Mouse (Mus musculus) ovary, adult 10 weeks (tissue): Measurements from ENCODE around the gene Pagr1a. TPM values are rescaled to one million over a fixed set of nuclear protein-coding genes. Genes with fewer than 3 reads are reported as not detected.

Experiments
- polyA plus RNA-seq: library from polyadenylated mRNA; stranded (reverse); fragments of 350-450 nt; fragmentation: Illumina TruSeq; extraction: RNeasy Lipid Tissue Mini Kit (QIAGEN cat#74804); gene quantifications from one replicate; pipeline ENCODE4 v1.2.3, GENCODE M21; 2014

The Pagr1a gene
- not detected for polyA plus RNA-seq

GRCm38 (mm10) chr7:127016971-127017949, at the start of gene Pagr1a:
Gene Pagr1a, minus strand, starts transcription at chr7:127017352.

GRCm38 (mm10) chr7:127041851-127042672, 24.9 kb upstream of the Pagr1a start, which contains the start of gene Kif22:
Gene Kif22, minus strand, starts transcription at chr7:127042471.

GRCm38 (mm10) chr7:127026984-127027726, 10.0 kb upstream of the Pagr1a start, which contains the start of gene Maz:
Gene Maz, minus strand, starts transcription at chr7:127027037.

GRCm38 (mm10) chr7:127020901-127021562, 3.9 kb upstream of the Pagr1a start, which contains the start of the genes Gm42742 and Prrt2:
Gene Gm42742, minus strand, starts transcription at chr7:127021097.
Gene Prrt2, minus strand, starts transcription at chr7:127021211.

GRCm38 (mm10) chr7:127016481-127016485, 869 bp downstream of the Pagr1a start, which contains the start of gene Pagr1b:
Gene Pagr1b, minus strand, starts transcription at chr7:127016484.

DNA sequence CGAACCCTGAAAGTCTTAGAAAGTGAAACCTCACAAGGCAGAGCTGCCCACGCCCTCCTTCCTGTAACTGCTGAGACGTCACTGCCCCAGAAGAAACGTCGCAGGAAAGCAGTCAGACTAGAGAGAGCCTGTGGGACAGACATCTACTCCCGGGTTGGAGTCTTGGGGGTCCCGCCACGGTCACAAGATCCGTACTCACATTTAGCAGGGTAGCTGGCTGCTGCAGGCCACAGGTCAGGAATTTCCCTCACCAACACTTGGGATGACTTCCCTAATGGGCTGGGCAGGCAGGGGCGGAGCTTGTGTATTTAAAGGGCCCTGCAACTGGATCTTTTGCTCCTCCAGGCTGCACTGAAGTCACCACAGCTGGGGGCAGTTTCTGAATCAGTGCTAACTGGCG, 2.8 kb downstream of the Pagr1a start, which contains the start of gene Mvp:
Mvp (minus strand) TSS at position 302 of the 400 bp plus-strand sequence.

DNA sequence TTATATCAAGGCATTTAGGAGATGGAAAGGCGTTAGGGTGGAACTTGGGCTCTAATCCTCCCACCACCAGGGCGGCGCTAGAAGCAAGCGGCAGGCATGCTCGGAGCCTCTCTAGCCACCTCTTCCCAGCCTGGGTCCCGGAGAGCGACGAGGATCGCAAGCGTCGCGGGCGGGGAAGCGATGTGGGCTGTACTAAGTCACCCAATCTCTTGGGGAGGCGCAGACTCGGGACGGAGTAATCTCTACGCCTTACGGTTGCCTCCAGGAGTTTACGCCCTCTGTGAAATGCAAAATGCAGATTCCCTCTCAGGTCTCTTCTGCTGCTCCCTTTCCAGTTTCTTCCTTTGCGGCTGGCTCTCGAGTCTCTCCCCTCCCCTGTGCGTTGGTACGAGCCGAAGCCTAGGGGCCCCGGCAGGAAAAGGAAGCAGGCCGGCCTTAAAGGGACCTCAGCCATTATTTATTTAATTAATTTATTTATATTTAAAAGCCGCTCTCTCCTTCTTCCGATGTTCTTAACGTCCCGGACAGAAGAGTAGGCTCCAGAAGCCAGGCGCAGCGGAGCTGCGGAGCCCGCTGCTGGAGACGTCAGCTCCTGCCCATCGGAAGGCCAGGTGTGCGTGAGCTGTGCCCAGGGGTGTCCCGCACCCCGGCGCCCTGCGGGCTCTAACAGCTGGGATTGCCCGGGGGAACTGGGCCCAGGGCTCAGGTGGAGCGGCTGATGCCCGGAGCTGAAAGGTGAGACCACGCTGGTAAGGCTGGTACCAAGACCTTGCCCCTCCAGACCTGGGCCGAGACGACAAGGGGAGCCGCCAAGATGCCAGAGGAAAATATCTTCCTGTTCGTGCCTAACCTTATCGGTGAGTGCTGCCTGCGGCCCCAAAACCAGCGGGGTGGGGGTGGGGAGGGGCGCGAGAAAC, 40.9 kb downstream of the Pagr1a start, which contains the start of gene Cdiptos:
Cdiptos (minus strand) TSS at position 149 of the 917 bp plus-strand sequence.

DNA sequence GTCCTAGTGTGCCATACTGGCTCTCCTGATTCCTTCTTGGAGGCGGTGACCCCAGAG, 41.4 kb downstream of the Pagr1a start, which contains the start of gene Cdipt:
Cdipt (plus strand) TSS at position 22 of the 57 bp plus-strand sequence.

Other genes with a start within 250 kb of the Pagr1a start
- 9.1 TPM for gene Ypel3, start 240.4 kb downstream of the Pagr1a start, polyA plus RNA-seq
- gene Tbx6, start 235.9 kb downstream of the Pagr1a start, polyA plus RNA-seq, result not detected
- gene Ppp4c, start 224.9 kb downstream of the Pagr1a start, polyA plus RNA-seq, result 36.4 TPM
- gene Fam57b, start 219.7 kb downstream of the Pagr1a start, polyA plus RNA-seq, result 1.5 TPM
- not detected for gene 4930451I11Rik, start 185.7 kb downstream of the Pagr1a start, polyA plus RNA-seq
- gene Doc2a, start 169.9 kb downstream of the Pagr1a start, polyA plus RNA-seq, result not detected
- 21.5 TPM for gene Hirip3, start 155.4 kb downstream of the Pagr1a start, polyA plus RNA-seq
- 19.9 TPM for gene Ino80e, start 155.0 kb downstream of the Pagr1a start, polyA plus RNA-seq
- gene Taok2, start 132.6 kb downstream of the Pagr1a start, polyA plus RNA-seq, result 8.2 TPM
- gene Tmem219, start 94.4 kb downstream of the Pagr1a start, polyA plus RNA-seq, result 6.6 TPM
- gene Kctd13, start 88.5 kb downstream of the Pagr1a start, polyA plus RNA-seq, result 1.9 TPM
- gene Asphd1, start 67.8 kb downstream of the Pagr1a start, polyA plus RNA-seq, result not detected
- gene Sez6l2, start 66.8 kb downstream of the Pagr1a start, polyA plus RNA-seq, result 2.7 TPM
- 13.1 TPM for gene Cdipt, start 41.4 kb downstream of the Pagr1a start, polyA plus RNA-seq
- gene Cdiptos, start 41.3 kb downstream of the Pagr1a start, polyA plus RNA-seq, result 0.91 TPM
- gene Mvp, start 2.7 kb downstream of the Pagr1a start, polyA plus RNA-seq, result 0.46 TPM
- gene Pagr1b, start 868 bp downstream of the Pagr1a start, polyA plus RNA-seq, result not detected
- gene Gm42742, start 3.7 kb upstream of the Pagr1a start, polyA plus RNA-seq, result 0.60 TPM
- not detected for gene Prrt2, start 3.9 kb upstream of the Pagr1a start, polyA plus RNA-seq
- gene Maz, start 9.7 kb upstream of the Pagr1a start, polyA plus RNA-seq, result 33.1 TPM
- 6.0 TPM for gene Kif22, start 25.1 kb upstream of the Pagr1a start, polyA plus RNA-seq
- 5.4 TPM for gene Zg16, start 70.0 kb upstream of the Pagr1a start, polyA plus RNA-seq
- 2.9 TPM for gene AI467606, start 74.0 kb upstream of the Pagr1a start, polyA plus RNA-seq
- 0.71 TPM for gene Qprt, start 104.9 kb upstream of the Pagr1a start, polyA plus RNA-seq
- gene Spn, start 120.5 kb upstream of the Pagr1a start, polyA plus RNA-seq, result 1.1 TPM
- 13.1 TPM for gene Cd2bp2, start 178.7 kb upstream of the Pagr1a start, polyA plus RNA-seq
- gene Tbc1d10b, start 191.1 kb upstream of the Pagr1a start, polyA plus RNA-seq, result 3.0 TPM
- not detected for gene Mylpf, start 191.5 kb upstream of the Pagr1a start, polyA plus RNA-seq
- gene Zfp553, start 215.7 kb upstream of the Pagr1a start, polyA plus RNA-seq, result 3.2 TPM
- gene Sept1, start 215.8 kb upstream of the Pagr1a start, polyA plus RNA-seq, result 1.4 TPM
- gene Zfp771, start 226.9 kb upstream of the Pagr1a start, polyA plus RNA-seq, result not detected
- not detected for gene Dctpp1, start 243.4 kb upstream of the Pagr1a start, polyA plus RNA-seq